Mouse (Mus musculus) neural tube, embryonic 14.5 days (tissue): ENCODE measurements around the gene Rpl5. TPM values are rescaled to one million over a fixed set of nuclear protein-coding genes. Genes with fewer than 3 reads are reported as not detected.
"Not testable (repeated sequence)": the region's sequence is repeated elsewhere in the genome, so short reads cannot be mapped to it uniquely, and the experiment has no call there.

Experiments used
- ATAC-seq: fragments of 200-750 bp; cut with Nextera tagmentation; 2 replicates; pipeline ENCODE4 v1.8.0; 2017; ENCODE audit warnings: low read depth, mild to moderate bottlenecking, moderate TSS enrichment, moderate library complexity
- H3K27ac ChIP-seq: fragments of 300-500 bp; sonication (generic); 2 replicates; pipeline ENCODE4 v1.5.1; 2014; ENCODE audit warnings: low read depth, mild to moderate bottlenecking, control low read depth, low read length, moderate library complexity, mixed read lengths
- H3K27me3 ChIP-seq: fragments of 300-500 bp; sonication (generic); 2 replicates; pipeline ENCODE4 v1.6.1; 2014; ENCODE audit warnings: low read length; ENCODE audit not compliant: control insufficient read depth, insufficient read depth
- H3K36me3 ChIP-seq: fragments of 300-500 bp; sonication (generic); 2 replicates; pipeline ENCODE4 v1.6.1; 2014; ENCODE audit warnings: low read length, mixed read lengths; ENCODE audit not compliant: control insufficient read depth, insufficient read depth
- H3K4me1 ChIP-seq: fragments of 300-500 bp; sonication (generic); 2 replicates; pipeline ENCODE4 v1.6.1; 2014; ENCODE audit warnings: low read length; ENCODE audit not compliant: control insufficient read depth, insufficient read depth
- H3K4me2 ChIP-seq: fragments of 300-500 bp; sonication (generic); 2 replicates; pipeline ENCODE4 v1.6.1; 2014; ENCODE audit warnings: mild to moderate bottlenecking, low read depth, low read length, control low read depth
- H3K4me3 ChIP-seq: fragments of 300-500 bp; sonication (generic); 2 replicates; pipeline ENCODE4 v1.5.1; 2014; ENCODE audit warnings: low read depth, low read length, control low read depth, mixed read lengths
- H3K9ac ChIP-seq: fragments of 300-500 bp; sonication (generic); replicated peaks from 2 replicates; pipeline ENCODE4 v1.6.1; 2014; ENCODE audit warnings: low read depth, mild to moderate bottlenecking, control low read depth, low read length, mixed read lengths
- H3K9me3 ChIP-seq: fragments of 300-500 bp; sonication (generic); 2 replicates; pipeline ENCODE4 v1.6.1; 2016; ENCODE audit warnings: low read length; ENCODE audit not compliant: control insufficient read depth
- WGBS: fragments of 180-500 bp; shearing (Covaris S2); extraction: QIAGEN DNeasy Blood & Tissue Kit; methylation state at CpG from one replicate; pipeline ENCODE4 v1.1.7; 2014; 5-methylcytosine and 5-hydroxymethylcytosine counted together
- polyA plus RNA-seq: library from polyadenylated mRNA; unstranded; fragments of >200 nt; fragmentation: Nextera tagmentation; extraction: Ambion mirVana; gene quantifications from 2 replicates; pipeline ENCODE4 v1.2.1, GENCODE M21; 2014

Rpl5 gene
- polyA plus RNA-seq, 1 experiment from 2014 or later = 62.4 TPM

GRCm38 (mm10) chr5:107936625-107937389, 36.5 kb downstream of the Rpl5 start:
- H3K36me3 ChIP-seq = no peaks in the 10 kb centered on the region
- 0 out of 2 replicates have a peak, but pooled peaks cover 3% of the 10 kb centered on the region for H3K4me1 ChIP-seq
- H3K27ac ChIP-seq = no peak overlapping the region
- H3K27me3 ChIP-seq = no peaks in the 10 kb centered on the region
- H3K4me3 ChIP-seq = no peak overlapping the region
- no peaks in the 10 kb centered on the region for H3K9me3 ChIP-seq
- ATAC-seq = no peak
- WGBS = 94% methylated on average over 10 of the region's 10 CpGs
- no peak overlapping the region for H3K9ac ChIP-seq
- no peak overlapping the region for H3K4me2 ChIP-seq

GRCm38 (mm10) chr5:107938483-107938882, 38.2 kb downstream of the Rpl5 start:
- H3K9ac ChIP-seq, H3K36me3 ChIP-seq, H3K4me2 ChIP-seq, ATAC-seq, H3K9me3 ChIP-seq, H3K27me3 ChIP-seq, H3K4me1 ChIP-seq, H3K27ac ChIP-seq, H3K4me3 ChIP-seq: not testable (repeated sequence)
- 86% methylated on average over 1 of the region's 1 CpGs for WGBS

DNA sequence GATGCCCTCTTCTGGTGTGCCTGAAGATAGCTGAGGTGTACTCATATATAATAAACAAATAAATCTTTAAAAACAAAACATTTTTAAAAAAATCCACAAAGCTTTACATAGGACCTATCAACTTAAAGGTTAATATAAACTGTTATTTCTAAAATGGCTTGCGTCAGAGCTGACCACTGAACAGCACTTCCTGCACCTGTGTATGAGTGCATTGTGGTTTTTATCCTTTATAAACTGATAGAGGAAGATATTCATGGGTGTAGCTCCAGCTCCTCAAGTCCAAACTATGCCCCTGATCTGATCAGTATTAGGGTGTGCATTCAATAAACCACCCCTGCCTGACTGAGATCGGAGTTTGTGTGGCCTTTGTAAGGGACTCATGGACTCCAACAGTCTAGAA, 38.6 kb downstream of the Rpl5 start:
- H3K27me3 ChIP-seq = no peaks in the 10 kb centered on the region
- 96% methylated on average over 2 of the region's 2 CpGs for WGBS
- H3K36me3 ChIP-seq = no peaks in the 10 kb centered on the region

DNA sequence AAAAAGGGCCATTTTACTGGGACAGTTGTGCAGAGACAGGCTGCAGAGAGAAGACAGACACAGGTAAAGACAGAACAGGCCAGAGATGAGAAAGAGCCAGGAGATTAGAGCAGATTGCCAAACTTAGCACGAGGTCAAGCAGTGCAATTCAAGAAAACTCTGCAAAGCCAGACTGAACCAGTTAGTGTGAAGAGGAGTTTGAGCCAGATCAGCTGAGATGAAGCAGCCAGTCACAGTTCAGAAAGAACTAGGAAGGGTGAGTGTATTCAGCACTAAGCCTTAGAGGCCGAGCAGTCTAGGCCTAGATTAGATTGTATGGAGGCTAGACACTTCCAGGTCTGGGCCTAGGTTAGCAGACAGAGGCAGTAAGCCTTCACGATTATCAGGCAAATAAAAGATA, 39.4 kb downstream of the Rpl5 start:
- no peak for ATAC-seq

More for the DNA sequence above, 38.6 kb downstream of the Rpl5 start:
- H3K4me1 ChIP-seq = no peaks in the 10 kb centered on the region
- no peak overlapping the region for H3K4me2 ChIP-seq
- H3K9ac ChIP-seq = no peak overlapping the region
- H3K27ac ChIP-seq = no peak overlapping the region
- H3K4me3 ChIP-seq = no peak overlapping the region
- no peak for ATAC-seq
- no peaks in the 10 kb centered on the region for H3K9me3 ChIP-seq

DNA sequence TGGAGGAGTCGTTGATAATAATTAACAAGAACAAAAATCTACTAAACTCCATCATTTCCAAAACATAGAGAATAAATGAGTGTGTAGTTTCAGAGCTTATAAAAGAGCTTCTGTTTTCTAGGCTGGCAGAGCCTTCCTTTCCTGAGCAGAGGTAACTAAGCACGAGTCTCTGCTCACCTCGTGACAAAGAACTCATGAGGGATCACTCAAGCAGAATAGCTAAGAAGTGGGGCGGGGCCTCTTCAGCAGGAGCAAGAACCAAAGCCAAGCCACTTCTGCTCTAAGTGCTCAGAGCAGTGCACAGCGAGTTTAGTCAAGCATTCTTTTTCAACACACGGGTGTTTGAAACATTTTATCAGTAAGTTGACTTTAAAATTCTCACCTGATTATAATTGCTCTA, 40.9 kb downstream of the Rpl5 start:
- WGBS = 62% methylated on average over 6 of the region's 6 CpGs

More for the DNA sequence above, 39.4 kb downstream of the Rpl5 start:
- Histone ChIP-seq H3K36me3 (no peaks in the 10 kb centered on the region), H3K27me3 (no peaks in the 10 kb centered on the region), H3K4me3 (no peak overlapping the region), H3K9me3 (no peaks in the 10 kb centered on the region), H3K4me2 (no peak overlapping the region), H3K4me1 (no peaks in the 10 kb centered on the region), H3K27ac (no peak overlapping the region), H3K9ac (no peak overlapping the region)
- WGBS = 83% methylated on average over 3 of the region's 3 CpGs

GRCm38 (mm10) chr5:107942941-107943340, 42.6 kb downstream of the Rpl5 start:
- no peak overlapping the region for H3K4me2 ChIP-seq
- H3K9ac ChIP-seq = no peak overlapping the region
- ATAC-seq = no peak
- no peaks in the 10 kb centered on the region for H3K27me3 ChIP-seq
- WGBS = 88% methylated on average over 1 of the region's 1 CpGs
- no peaks in the 10 kb centered on the region for H3K36me3 ChIP-seq
- no peak overlapping the region for H3K27ac ChIP-seq
- H3K9me3 ChIP-seq = no peaks in the 10 kb centered on the region
- H3K4me1 ChIP-seq = no peaks in the 10 kb centered on the region
- no peak overlapping the region for H3K4me3 ChIP-seq

More for the DNA sequence above, 40.9 kb downstream of the Rpl5 start:
- no peak for ATAC-seq
- Histone ChIP-seq H3K4me3 (no peak overlapping the region), H3K27ac (no peak overlapping the region), H3K4me1 (no peaks in the 10 kb centered on the region), H3K36me3 (no peaks in the 10 kb centered on the region), H3K4me2 (no peak overlapping the region), H3K9me3 (no peaks in the 10 kb centered on the region), H3K9ac (no peak overlapping the region), H3K27me3 (no peaks in the 10 kb centered on the region)

GRCm38 (mm10) chr5:107943526-107943925, 43.2 kb downstream of the Rpl5 start:
- Histone ChIP-seq H3K27me3 (no peaks in the 10 kb centered on the region), H3K4me3 (no peak overlapping the region), H3K9me3 (no peaks in the 10 kb centered on the region), H3K27ac (no peak overlapping the region), H3K9ac (no peak overlapping the region), H3K36me3 (no peaks in the 10 kb centered on the region), H3K4me2 (no peak overlapping the region), H3K4me1 (no peaks in the 10 kb centered on the region)
- no peak for ATAC-seq
- 96% methylated on average over 6 of the region's 6 CpGs for WGBS

DNA sequence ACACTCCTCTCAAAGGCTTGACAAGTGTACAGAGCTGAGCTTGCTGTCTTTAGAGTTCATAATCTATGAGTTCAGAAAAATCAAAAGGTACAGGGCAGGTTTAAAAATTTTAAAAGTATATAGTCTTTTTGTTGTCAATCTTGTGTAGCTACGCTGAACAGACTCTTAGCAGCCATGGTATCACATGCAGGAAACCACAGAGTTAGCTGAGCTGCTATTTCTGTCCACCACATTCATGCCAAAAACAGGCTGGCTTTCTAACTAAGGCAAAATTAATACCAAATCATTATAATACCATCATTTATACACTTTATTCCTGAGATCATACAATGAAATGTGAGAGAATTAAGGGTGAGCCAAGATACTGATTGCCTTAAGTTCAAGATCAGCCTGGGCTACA, 46.2 kb downstream of the Rpl5 start:
- Histone ChIP-seq H3K9ac (no peak overlapping the region), H3K9me3 (no peaks in the 10 kb centered on the region), H3K36me3 (no peaks in the 10 kb centered on the region), H3K4me1 (no peaks in the 10 kb centered on the region), H3K27ac (no peak overlapping the region), H3K27me3 (no peaks in the 10 kb centered on the region), H3K4me3 (no peak overlapping the region), H3K4me2 (no peak overlapping the region)
- WGBS = 93% methylated on average over 1 of the region's 1 CpGs
- no peak for ATAC-seq

GRCm38 (mm10) chr5:107947548-107947947, 47.2 kb downstream of the Rpl5 start:
- H3K4me2 ChIP-seq = no peak overlapping the region
- WGBS = 81% methylated on average over 2 of the region's 2 CpGs
- H3K4me1 ChIP-seq = no peaks in the 10 kb centered on the region

More at GRCm38 (mm10) chr5:107947548-107947947, 47.2 kb downstream of the Rpl5 start:
- Histone ChIP-seq H3K9me3 (no peaks in the 10 kb centered on the region), H3K4me3 (no peak overlapping the region), H3K9ac (no peak overlapping the region), H3K27me3 (no peaks in the 10 kb centered on the region), H3K27ac (no peak overlapping the region), H3K36me3 (no peaks in the 10 kb centered on the region)
- no peak for ATAC-seq
